10 mouse cellular contexts compared by ENCODE assay signal in genomic region chr11:98606763-98607162, GRCm38 (mm10). TPM values are rescaled to one million over a fixed set of nuclear protein-coding genes. Genes with fewer than 3 reads are reported as not detected.
A peak's percentile ranks its signal among the peaks of the same experiment; 100 is the strongest.
DNase-seq lines count a peak whose midpoint lies in the region; ATAC-seq and TF ChIP-seq lines count a peak whose summit lies in the region.
"Had no signal": no experiment of that assay in that cellular context is flagged by ENCODE, and none has a peak within 500 bp of the region (broad histone marks: within the 10 kb centered on the region; RNA-seq: fewer than 3 reads in every experiment).

No protein-coding gene starts in this region.

- no peak for ATAC-seq in kidney, embryonic 14.5 days (ENCODE audit: low FRiP score, low TSS enrichment)
- ATAC-seq in embryonic facial prominence, embryonic 14.5 days (ENCODE audit: low read depth), result no peak
- no peak for ATAC-seq in activated CD4-positive, CD25-positive, alpha-beta regulatory T cell, adult 4 months

- H3K4me1 ChIP-seq in kidney, adult 2 months (ENCODE audit: control insufficient read depth, insufficient read depth, low read length), result no peaks in the 10 kb centered on the region
- 0 out of 2 replicates have a peak, but pooled peaks cover 8% of the 10 kb centered on the region for H3K4me1 ChIP-seq in kidney, embryonic 14.5 days (ENCODE audit: control insufficient read depth, insufficient read depth, low read length)
- peaks cover 8% of the 10 kb centered on the region for H3K4me1 ChIP-seq in E14TG2a.4 (replicated peaks; ENCODE audit: low read depth, low read length)
- H3K4me1 ChIP-seq in embryonic facial prominence, embryonic 14.5 days (ENCODE audit: control insufficient read depth, insufficient read depth, low read length), result no peaks in the 10 kb centered on the region

- peak; percentile 27; the same call in 1 of the 2 replicates for TF ChIP-seq CTCF in kidney, adult 2 months (conservative IDR thresholded peaks at IDR 0.05; ENCODE audit: insufficient read depth, insufficient read length, low read depth, low read length)
- TF ChIP-seq CTCF in E14TG2a.4 (conservative IDR thresholded peaks at IDR 0.05; ENCODE audit: low read length), result peak; percentile 81

- H3K9ac ChIP-seq in kidney, embryonic 14.5 days (ENCODE audit: low read depth, low read length), result no peak overlapping the region
- H3K9ac ChIP-seq in embryonic facial prominence, embryonic 14.5 days (ENCODE audit: low read depth, low read length), result no peak overlapping the region
- H3K9ac ChIP-seq: embryonic facial prominence, embryonic 12.5 days; limb, embryonic 12.5 days had no signal

- DNase-seq in kidney, adult 2 months, result peak; percentile 62
- peak; percentile 65 for DNase-seq in A20 (ENCODE audit: low read depth, low spot score)
- DNase-seq in embryonic facial prominence, embryonic 14.5 days (ENCODE audit: low spot score), result peak; percentile 84
- DNase-seq in lung, postnatal 4 days, result peak; percentile 5 to 40
- DNase-seq in urinary bladder, postnatal 10 days (ENCODE audit: low spot score), result no peak

- no peak overlapping the region for H3K4me2 ChIP-seq in kidney, embryonic 14.5 days (replicated peaks; ENCODE audit: low read depth, low read length)
- H3K4me2 ChIP-seq in embryonic facial prominence, embryonic 14.5 days (ENCODE audit: low read depth, low read length), result no peak overlapping the region
- H3K4me2 ChIP-seq: embryonic facial prominence, embryonic 12.5 days; limb, embryonic 12.5 days had no signal

- H3K36me3 ChIP-seq in kidney, adult 2 months (ENCODE audit: control insufficient read depth, insufficient read depth, low read length), result no peaks in the 10 kb centered on the region
- no peaks in the 10 kb centered on the region for H3K36me3 ChIP-seq in kidney, embryonic 14.5 days (ENCODE audit: control insufficient read depth, insufficient read depth, low read length)
- H3K36me3 ChIP-seq in E14TG2a.4 (ENCODE audit: insufficient read depth, low read length), result no peaks in the 10 kb centered on the region
- no peaks in the 10 kb centered on the region for H3K36me3 ChIP-seq in embryonic facial prominence, embryonic 14.5 days (ENCODE audit: control insufficient read depth, insufficient read depth, low read length)
- H3K36me3 ChIP-seq: embryonic facial prominence, embryonic 12.5 days; limb, embryonic 12.5 days had no signal

- H3K27ac ChIP-seq in kidney, adult 2 months (ENCODE audit: insufficient read depth, low read depth, low read length), result no peak overlapping the region
- no peak overlapping the region for H3K27ac ChIP-seq in kidney, embryonic 14.5 days (ENCODE audit: low read depth, low read length)
- H3K27ac ChIP-seq in embryonic facial prominence, embryonic 14.5 days (replicated peaks; ENCODE audit: low read depth, low read length), result no peak overlapping the region
- H3K27ac ChIP-seq: embryonic facial prominence, embryonic 12.5 days; limb, embryonic 12.5 days had no signal

- WGBS in kidney, adult 2 months, result 8% methylated on average over 3 of the region's 3 CpGs
- WGBS in kidney, embryonic 14.5 days, result 7% methylated on average over 3 of the region's 3 CpGs
- 12% methylated on average over 3 of the region's 3 CpGs for WGBS in embryonic facial prominence, embryonic 14.5 days

- TF ChIP-seq POLR2A in kidney, adult 2 months (IDR thresholded peaks at IDR 0.05; ENCODE audit: low read depth, low read length), result no peak

- H3K9me3 ChIP-seq in kidney, embryonic 14.5 days (ENCODE audit: control insufficient read depth, low read length), result no peaks in the 10 kb centered on the region
- H3K9me3 ChIP-seq in E14TG2a.4 (ENCODE audit: low read length), result peaks cover 22% of the 10 kb centered on the region
- H3K9me3 ChIP-seq in embryonic facial prominence, embryonic 14.5 days (ENCODE audit: control insufficient read depth, low read length), result no peaks in the 10 kb centered on the region
- H3K9me3 ChIP-seq: embryonic facial prominence, embryonic 12.5 days; limb, embryonic 12.5 days had no signal

- no peak overlapping the region for H3K4me3 ChIP-seq in kidney, adult 2 months (ENCODE audit: insufficient read depth, low read depth, low read length)
- H3K4me3 ChIP-seq in kidney, embryonic 14.5 days (ENCODE audit: low read length), result no peak overlapping the region
- H3K4me3 ChIP-seq in E14TG2a.4 (replicated peaks; ENCODE audit: low read length), result no peak overlapping the region
- no peak overlapping the region for H3K4me3 ChIP-seq in embryonic facial prominence, embryonic 14.5 days (ENCODE audit: low read depth, low read length)
- H3K4me3 ChIP-seq: embryonic facial prominence, embryonic 12.5 days; limb, embryonic 12.5 days had no signal

- 0 out of 2 replicates have a peak, but pooled peaks cover 1% of the 10 kb centered on the region for H3K27me3 ChIP-seq in kidney, adult 2 months (replicated peaks; ENCODE audit: control insufficient read depth, insufficient read depth, low read length)
- H3K27me3 ChIP-seq in kidney, embryonic 14.5 days (ENCODE audit: control insufficient read depth, insufficient read depth, low read length), result peaks cover 5% of the 10 kb centered on the region; the same call in 1 of the 2 replicates
- H3K27me3 ChIP-seq in E14TG2a.4 (ENCODE audit: insufficient read depth, low read length), result peaks cover 12% of the 10 kb centered on the region
- H3K27me3 ChIP-seq in embryonic facial prominence, embryonic 14.5 days (replicated peaks; ENCODE audit: control insufficient read depth, insufficient read depth, low read length), result peaks cover 3% of the 10 kb centered on the region; the same call in 1 of the 2 replicates

RNA-seq across cellular contexts. Expression of gene Lrrc3c, which starts 8.7 kb away (rescaled TPM):
- not detected in 2 replicates for polyA plus RNA-seq in kidney, adult 2 months (2012; rRNA removed)
- polyA plus RNA-seq in kidney, embryonic 14.5 days (2014; fragmentation: Nextera tagmentation; extraction: Ambion mirVana), result not detected in 2 replicates
- not detected in 2 replicates for polyA plus RNA-seq in embryonic facial prominence, embryonic 14.5 days (2014; fragmentation: Nextera tagmentation; extraction: Ambion mirVana)
- polyA plus RNA-seq in activated CD4-positive, CD25-positive, alpha-beta regulatory T cell, adult 4 months (2017; shearing (Covaris generic)), result not detected
- polyA plus RNA-seq: embryonic facial prominence, embryonic 12.5 days; limb, embryonic 12.5 days had no signal

RNA-seq across cellular contexts. Expression of gene Gm12355, which starts 18.7 kb away (rescaled TPM):
- not detected in 2 replicates for polyA plus RNA-seq in kidney, adult 2 months (2012; rRNA removed)
- polyA plus RNA-seq in kidney, embryonic 14.5 days (2014; fragmentation: Nextera tagmentation; extraction: Ambion mirVana), result 0.60 and 1.2 TPM in 2 replicates
- 0.54 and 0.75 TPM in 2 replicates for polyA plus RNA-seq in embryonic facial prominence, embryonic 14.5 days (2014; fragmentation: Nextera tagmentation; extraction: Ambion mirVana)
- 1 to 10 TPM; 2.2 to 10.0 TPM for polyA plus RNA-seq in activated CD4-positive, CD25-positive, alpha-beta regulatory T cell, adult 4 months (2017; shearing (Covaris generic))

RNA-seq across cellular contexts. Expression of gene Gsdma3, which starts 19.4 kb away (rescaled TPM):
- not detected in 2 replicates for polyA plus RNA-seq in kidney, adult 2 months (2012; rRNA removed)
- not detected in 2 replicates for polyA plus RNA-seq in kidney, embryonic 14.5 days (2014; fragmentation: Nextera tagmentation; extraction: Ambion mirVana)
- polyA plus RNA-seq in embryonic facial prominence, embryonic 14.5 days (2014; fragmentation: Nextera tagmentation; extraction: Ambion mirVana), result not detected in 2 replicates
- not detected for polyA plus RNA-seq in activated CD4-positive, CD25-positive, alpha-beta regulatory T cell, adult 4 months (2017; shearing (Covaris generic))
- polyA plus RNA-seq: embryonic facial prominence, embryonic 12.5 days; limb, embryonic 12.5 days had no signal

RNA-seq across cellular contexts. Expression of gene Ormdl3, which starts 19.6 kb away (rescaled TPM):
- 57.2 and 60.2 TPM in 2 replicates for polyA plus RNA-seq in kidney, adult 2 months (2012; rRNA removed)
- 7.1 and 26.6 TPM in 2 replicates for polyA plus RNA-seq in kidney, embryonic 14.5 days (2014; fragmentation: Nextera tagmentation; extraction: Ambion mirVana)
- polyA plus RNA-seq in embryonic facial prominence, embryonic 14.5 days (2014; fragmentation: Nextera tagmentation; extraction: Ambion mirVana), result 12.6 and 13.6 TPM in 2 replicates
- 10 to 100 TPM; 15.8 to 37.6 TPM for polyA plus RNA-seq in activated CD4-positive, CD25-positive, alpha-beta regulatory T cell, adult 4 months (2017; shearing (Covaris generic))

RNA-seq across cellular contexts. Expression of gene Gsdma2, which starts 39.8 kb away (rescaled TPM):
- not detected in 2 replicates for polyA plus RNA-seq in kidney, adult 2 months (2012; rRNA removed)
- polyA plus RNA-seq in kidney, embryonic 14.5 days (2014; fragmentation: Nextera tagmentation; extraction: Ambion mirVana), result not detected in 2 replicates
- not detected in 2 replicates for polyA plus RNA-seq in embryonic facial prominence, embryonic 14.5 days (2014; fragmentation: Nextera tagmentation; extraction: Ambion mirVana)
- polyA plus RNA-seq in activated CD4-positive, CD25-positive, alpha-beta regulatory T cell, adult 4 months (2017; shearing (Covaris generic)), result not detected
- polyA plus RNA-seq: embryonic facial prominence, embryonic 12.5 days; limb, embryonic 12.5 days had no signal
